Mouse (Mus musculus) frontal cortex, adult 2 months (tissue): ENCODE data around the gene Sars2. TPM values are rescaled to one million over a fixed set of nuclear protein-coding genes. Genes with fewer than 3 reads are reported as not detected.

Source experiments
- DNase-seq, 2 experiments: peaks; one replicate each; pipeline ENCODE4 v3.0.0; 2022; ENCODE audit warnings: low spot score in 1 of 2; ENCODE audit errors: extremely low spot score in 1 of 2
- polyA plus RNA-seq: library from polyadenylated mRNA; depleted of rRNA; stranded (reverse); fragments of >200 nt; gene quantifications from 2 replicates; pipeline ENCODE4 v1.2.3, GENCODE M21; 2012

Gene Sars2
- polyA plus RNA-seq, 1 experiment: 18.0 TPM

GRCm38 (mm10) chr7:28774164-28774563 is 32.4 kb downstream of the Sars2 start:
- peak in 1 of 2 experiments; percentile 28 for DNase-seq

- DNase-seq: no peak
Measured at GRCm38 (mm10) chr7:28775129-28775528, 33.3 kb downstream of the Sars2 start.

GRCm38 (mm10) chr7:28778825-28779224 is 37.0 kb downstream of the Sars2 start:
- no peak for DNase-seq

GRCm38 (mm10) chr7:28780067-28780658 is 38.4 kb downstream of the Sars2 start:
- DNase-seq: peak; percentile 78 to 97

GRCm38 (mm10) chr7:28780857-28781256 is 39.1 kb downstream of the Sars2 start:
- DNase-seq: peak in 1 of 2 experiments; percentile 65

- DNase-seq: no peak
Measured at GRCm38 (mm10) chr7:28781261-28781663, 39.5 kb downstream of the Sars2 start.

- no peak for DNase-seq
Measured at GRCm38 (mm10) chr7:28785161-28785560, 43.4 kb downstream of the Sars2 start.

GRCm38 (mm10) chr7:28787884-28788283 is 46.1 kb downstream of the Sars2 start:
- DNase-seq: no peak

GRCm38 (mm10) chr7:28788307-28789195 is 46.8 kb downstream of the Sars2 start, which contains the start of gene Rinl:
Rinl (plus strand) TSS chr7:28788969.
- DNase-seq: no peak

- no peak for DNase-seq
Measured at GRCm38 (mm10) chr7:28789235-28789634, 47.4 kb downstream of the Sars2 start.

- no peak for DNase-seq
Measured at GRCm38 (mm10) chr7:28790066-28790806, 48.4 kb downstream of the Sars2 start.

- DNase-seq: no peak
Measured at GRCm38 (mm10) chr7:28791706-28792105, 49.9 kb downstream of the Sars2 start.

GRCm38 (mm10) chr7:28792391-28793185 is 50.8 kb downstream of the Sars2 start:
- DNase-seq: no peak

- DNase-seq: peak in 1 of 2 experiments; percentile 50
Measured at GRCm38 (mm10) chr7:28793834-28794233, 52.0 kb downstream of the Sars2 start.

GRCm38 (mm10) chr7:28794496-28794895 is 52.7 kb downstream of the Sars2 start:
- DNase-seq: no peak

GRCm38 (mm10) chr7:28795832-28796231 is 54.0 kb downstream of the Sars2 start:
- DNase-seq: no peak

GRCm38 (mm10) chr7:28796562-28796975 is 54.8 kb downstream of the Sars2 start:
- DNase-seq: peak in 1 of 2 experiments; percentile 82

GRCm38 (mm10) chr7:28799994-28800393 is 58.2 kb downstream of the Sars2 start:
- no peak for DNase-seq

GRCm38 (mm10) chr7:28801451-28801850 is 59.7 kb downstream of the Sars2 start:
- no peak for DNase-seq
